Mouse (Mus musculus) lung, embryonic 14.5 days (tissue): ENCODE measurements around the gene Lig4. TPM values are rescaled to one million over a fixed set of nuclear protein-coding genes. Genes with fewer than 3 reads are reported as not detected.

Experiments
- ATAC-seq: fragments of 200-750 bp; cut with Nextera tagmentation; 2 replicates; pipeline ENCODE4 v1.8.0; 2017; ENCODE audit warnings: mild to moderate bottlenecking, moderate TSS enrichment, moderate library complexity; ENCODE audit not compliant: insufficient read depth
- DNase-seq: peaks from one replicate; pipeline ENCODE4 v3.0.0-alpha.2; 2015
- H3K27ac ChIP-seq: fragments of 300-500 bp; sonication (generic); 2 replicates; pipeline ENCODE4 v1.5.1; 2014; ENCODE audit warnings: low read depth, mild to moderate bottlenecking, moderate library complexity
- H3K27me3 ChIP-seq: fragments of 300-500 bp; sonication (generic); 2 replicates; pipeline ENCODE4 v1.6.1; 2014; ENCODE audit warnings: low read length, control low read depth; ENCODE audit not compliant: insufficient read depth
- H3K36me3 ChIP-seq: fragments of 300-500 bp; sonication (generic); 2 replicates; pipeline ENCODE4 v1.6.1; 2014; ENCODE audit warnings: control low read depth; ENCODE audit not compliant: insufficient read depth
- H3K4me1 ChIP-seq: fragments of 300-500 bp; sonication (generic); 2 replicates; pipeline ENCODE4 v1.6.1; 2014; ENCODE audit warnings: antibody characterized with exemption, control low read depth; ENCODE audit not compliant: insufficient read depth
- H3K4me2 ChIP-seq: fragments of 300-500 bp; sonication (generic); 2 replicates; pipeline ENCODE4 v1.6.1; 2014; ENCODE audit warnings: mild to moderate bottlenecking
- H3K4me3 ChIP-seq: fragments of 300-500 bp; sonication (generic); 2 replicates; pipeline ENCODE4 v1.5.1; 2014; ENCODE audit warnings: low read depth, low read length
- H3K9ac ChIP-seq: fragments of 300-500 bp; sonication (generic); 2 replicates; pipeline ENCODE4 v1.6.1; 2014
- H3K9me3 ChIP-seq: fragments of 300-500 bp; sonication (generic); 2 replicates; pipeline ENCODE4 v1.6.1; 2016; ENCODE audit warnings: low read depth, low read length, control low read depth
- CTCF ChIP-seq: IDR thresholded peaks from 2 replicates; pipeline ENCODE4 v1.5.1; 2016; ENCODE audit warnings: antibody characterized with exemption, low read depth
- WGBS: fragments of 180-500 bp; shearing (Covaris S2); extraction: QIAGEN DNeasy Blood & Tissue Kit; methylation state at CpG from one replicate; pipeline ENCODE4 v1.1.7; 2014; 5-methylcytosine and 5-hydroxymethylcytosine counted together
- polyA plus RNA-seq: library from polyadenylated mRNA; unstranded; fragments of >200 nt; fragmentation: Nextera tagmentation; extraction: Ambion mirVana; gene quantifications from 2 replicates; pipeline ENCODE4 v1.2.1, GENCODE M21; 2014

Lig4 gene
- polyA plus RNA-seq = 5.7 and 6.0 TPM in 2 replicates

DNA sequence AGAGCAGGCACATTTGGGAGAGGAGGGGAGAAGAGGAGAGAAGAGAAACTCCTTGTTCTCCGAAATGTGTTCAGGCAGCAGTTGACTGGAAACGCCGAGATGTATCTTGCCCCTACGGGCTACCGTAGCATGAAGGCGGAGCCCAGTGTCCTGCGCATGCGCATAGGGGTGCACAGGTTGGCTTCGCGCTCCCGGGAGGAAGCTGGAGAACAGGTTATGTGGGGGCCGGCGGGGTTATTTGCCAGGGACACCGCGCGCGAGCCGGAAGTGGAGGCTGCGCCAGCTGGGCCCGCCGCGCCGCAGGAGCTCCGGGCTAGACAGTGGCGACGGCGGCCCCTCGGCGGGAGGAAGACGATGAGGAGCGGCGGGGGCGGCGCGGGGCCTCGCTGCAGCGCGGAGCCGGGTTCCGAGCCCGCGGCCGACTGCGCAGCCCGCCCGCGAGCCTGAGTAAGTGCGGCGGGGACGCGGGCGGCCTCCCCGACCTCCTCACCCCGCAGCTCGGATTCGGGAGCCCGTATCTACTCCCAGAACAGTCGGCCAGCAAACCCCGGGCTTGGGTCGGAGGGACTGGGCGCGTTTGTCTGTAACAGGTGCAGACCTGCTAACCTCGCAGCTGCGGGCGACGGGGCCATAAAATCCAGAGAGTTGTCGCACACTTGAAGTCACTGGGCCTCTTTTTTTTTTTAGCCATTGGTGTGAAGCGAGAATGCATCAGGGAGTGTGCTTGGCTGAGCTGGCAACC, at the start of gene Lig4, which contains the start of gene Abhd13:
TSS of gene Lig4 (minus strand) at position 114 of the 742 bp plus-strand sequence.
TSS of gene Abhd13 (plus strand) at position 135 of the 742 bp plus-strand sequence.
- DNase-seq = peak; percentile 98
- Histone ChIP-seq H3K4me3 (peak within 1 kb of the TSS; percentile 96), H3K27ac (peak within 1 kb of the TSS; percentile 83), H3K4me2 (peak within 1 kb of the TSS; percentile 86), H3K4me1 (peaks cover 9% of the 10 kb centered on the region), H3K36me3 (peaks cover 10% of the 10 kb centered on the region), H3K27me3 (no peaks in the 10 kb centered on the region), H3K9ac (peak within 1 kb of the TSS; percentile 81), H3K9me3 (no peaks in the 10 kb centered on the region)
- no peak for TF ChIP-seq CTCF
- ATAC-seq = peak; percentile 68
- WGBS = 0% methylated on average over 68 of the region's 68 CpGs

- H3K9me3 ChIP-seq = no peaks in the 10 kb centered on the region
- DNase-seq (peak; percentile 77), ATAC-seq (no peak)
- no peak overlapping the region for H3K9ac ChIP-seq
- H3K27me3 ChIP-seq = no peaks in the 10 kb centered on the region
- H3K27ac ChIP-seq = no peak overlapping the region
- H3K36me3 ChIP-seq = no peaks in the 10 kb centered on the region
- 48% methylated on average over 3 of the region's 3 CpGs for WGBS
- no peak overlapping the region for H3K4me3 ChIP-seq
- no peaks in the 10 kb centered on the region for H3K4me1 ChIP-seq
- no peak overlapping the region for H3K4me2 ChIP-seq
- no peak for TF ChIP-seq CTCF
Observed at GRCm38 (mm10) chr8:10017231-10017630, 39.7 kb upstream of the Lig4 start.

- H3K4me3 ChIP-seq = no peak overlapping the region
- no peak for TF ChIP-seq CTCF
- DNase-seq (no peak), ATAC-seq (no peak)
- no peaks in the 10 kb centered on the region for H3K27me3 ChIP-seq
- no peaks in the 10 kb centered on the region for H3K36me3 ChIP-seq
- H3K4me1 ChIP-seq = no peaks in the 10 kb centered on the region
- no peak overlapping the region for H3K4me2 ChIP-seq
- 64% methylated on average over 1 of the region's 1 CpGs for WGBS
- H3K9me3 ChIP-seq = no peaks in the 10 kb centered on the region
- no peak overlapping the region for H3K9ac ChIP-seq
- no peak overlapping the region for H3K27ac ChIP-seq
Observed at GRCm38 (mm10) chr8:10016252-10016651, 38.8 kb upstream of the Lig4 start.

GRCm38 (mm10) chr8:10007660-10008028, 30.2 kb upstream of the Lig4 start:
- Histone ChIP-seq H3K4me3 (peak overlapping the region; percentile 39), H3K9ac (no peak overlapping the region), H3K4me2 (peak overlapping the region; percentile 87), H3K36me3 (no peaks in the 10 kb centered on the region), H3K27ac (no peak overlapping the region), H3K27me3 (no peaks in the 10 kb centered on the region), H3K4me1 (0 out of 2 replicates have a peak, but pooled peaks cover 7% of the 10 kb centered on the region), H3K9me3 (no peaks in the 10 kb centered on the region)
- no peak for TF ChIP-seq CTCF
- no peak for DNase-seq
- WGBS = 32% methylated on average over 6 of the region's 6 CpGs
- ATAC-seq = no peak

- no peaks in the 10 kb centered on the region for H3K9me3 ChIP-seq
- ATAC-seq = peak; percentile 43
- H3K4me3 ChIP-seq = peak overlapping the region; percentile 39
- H3K36me3 ChIP-seq = no peaks in the 10 kb centered on the region
- DNase-seq = peak; percentile 70
- 5% methylated on average over 29 of the region's 29 CpGs for WGBS
- peak overlapping the region; percentile 73 for H3K27ac ChIP-seq
- peak overlapping the region; percentile 87 for H3K4me2 ChIP-seq
- no peak for TF ChIP-seq CTCF
- no peaks in the 10 kb centered on the region for H3K27me3 ChIP-seq
- peak overlapping the region; percentile 46 for H3K9ac ChIP-seq
- H3K4me1 ChIP-seq = 0 out of 2 replicates have a peak, but pooled peaks cover 7% of the 10 kb centered on the region
Observed at GRCm38 (mm10) chr8:10006986-10007659, 29.6 kb upstream of the Lig4 start.

DNA sequence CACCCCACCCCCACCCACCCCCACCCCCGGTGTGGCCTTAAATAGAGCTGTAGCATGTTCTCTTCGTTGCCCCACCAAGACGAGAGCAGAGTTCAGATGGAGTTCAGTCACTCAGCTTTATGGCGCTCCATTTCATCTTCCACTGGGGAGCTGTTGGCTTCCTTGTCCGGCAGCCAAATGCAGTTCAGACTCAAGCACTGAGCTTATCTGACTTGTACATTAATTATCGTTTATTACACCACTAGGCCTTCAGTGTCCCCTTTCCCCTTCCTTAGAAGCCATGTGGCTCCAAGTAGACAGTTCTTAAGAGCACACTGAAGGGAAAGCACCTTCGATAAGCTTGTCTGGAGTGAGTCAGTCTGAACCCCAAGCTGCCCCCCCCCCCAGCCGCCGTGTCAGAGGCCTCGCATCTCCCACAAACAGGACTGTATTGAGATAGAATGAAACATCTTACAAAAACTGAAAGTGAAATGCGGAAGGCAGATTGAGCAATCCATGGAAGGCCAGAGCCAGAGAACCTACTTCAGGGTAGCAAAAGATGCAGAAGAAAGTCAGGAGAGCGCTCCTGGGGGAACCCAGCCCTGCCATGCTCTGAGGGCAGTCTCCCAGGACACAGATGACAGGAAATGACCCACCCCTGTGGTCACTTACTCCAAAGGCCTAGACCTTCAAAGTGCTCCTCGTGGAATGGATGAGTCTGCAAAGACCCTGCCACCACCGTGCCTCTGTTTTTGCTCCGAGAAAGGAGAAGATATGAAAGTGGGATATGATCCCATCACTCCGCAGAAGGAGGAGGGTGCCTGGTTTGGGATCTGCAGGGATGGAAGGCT, 28.9 kb upstream of the Lig4 start, which contains the start of gene Tnfsf13b:
TSS of gene Tnfsf13b (plus strand) at position 312 of the 830 bp plus-strand sequence.
- ATAC-seq (peak; percentile 91), DNase-seq (peak; percentile 83)
- TF ChIP-seq CTCF = no peak
- WGBS = 31% methylated on average over 16 of the region's 16 CpGs
- Histone ChIP-seq H3K4me2 (peak within 1 kb of the TSS; percentile 87), H3K4me1 (0 out of 2 replicates have a peak, but pooled peaks cover 7% of the 10 kb centered on the region), H3K27me3 (no peaks in the 10 kb centered on the region), H3K9me3 (no peaks in the 10 kb centered on the region), H3K4me3 (peak within 1 kb of the TSS; percentile 39), H3K36me3 (no peaks in the 10 kb centered on the region), H3K27ac (peak within 1 kb of the TSS; percentile 73), H3K9ac (peak within 1 kb of the TSS; percentile 46)
